Mouse (Mus musculus) testis, adult 2 months (tissue): Measurements from ENCODE around the gene Kremen2. TPM values are rescaled to one million over a fixed set of nuclear protein-coding genes. Genes with fewer than 3 reads are reported as not detected.

Experiments
- H3K27ac ChIP-seq: fragments of 200-500 bp; 2 replicates; pipeline ENCODE4 v1.5.1; 2012; ENCODE audit warnings: low read depth, low read length; ENCODE audit not compliant: control insufficient read depth, insufficient read depth
- H3K27me3 ChIP-seq: fragments of 200-500 bp; 2 replicates; pipeline ENCODE4 v1.6.1; 2012; ENCODE audit warnings: mild to moderate bottlenecking, low read length, moderate library complexity; ENCODE audit not compliant: control insufficient read depth, insufficient read depth
- H3K36me3 ChIP-seq: fragments of 200-500 bp; 2 replicates; pipeline ENCODE4 v1.6.1; 2012; ENCODE audit warnings: mild to moderate bottlenecking, low read length; ENCODE audit not compliant: control insufficient read depth, insufficient read depth
- H3K4me1 ChIP-seq: fragments of 200-500 bp; 2 replicates; pipeline ENCODE4 v1.6.1; 2012; ENCODE audit warnings: low read length; ENCODE audit not compliant: control insufficient read depth, insufficient read depth
- H3K4me3 ChIP-seq: fragments of 200-500 bp; 2 replicates; pipeline ENCODE4 v1.5.1; 2012; ENCODE audit warnings: low read depth, mild to moderate bottlenecking, low read length, moderate library complexity, mixed read lengths; ENCODE audit not compliant: control insufficient read depth
- CTCF ChIP-seq: fragments of 200-500 bp; IDR thresholded peaks from 2 replicates; pipeline ENCODE4 v1.5.1; 2012; ENCODE audit warnings: low read depth, mild to moderate bottlenecking, inconsistent platforms, low read length, moderate library complexity; ENCODE audit not compliant: control insufficient read depth, insufficient read depth, insufficient replicate concordance
- POLR2A ChIP-seq: fragments of 200-500 bp; IDR thresholded peaks from 2 replicates; pipeline ENCODE4 v1.6.1; 2012; ENCODE audit warnings: low read depth, mild to moderate bottlenecking, inconsistent platforms, low read length, moderate library complexity; ENCODE audit not compliant: control insufficient read depth
- polyA plus RNA-seq: library from polyadenylated mRNA; depleted of rRNA; stranded (reverse); fragments of >200 nt; gene quantifications from 2 replicates; pipeline ENCODE4 v1.2.3, GENCODE M21; 2012; rRNA removed

Gene Kremen2
- polyA plus RNA-seq, result 0.80 and 0.97 TPM in 2 replicates

DNA sequence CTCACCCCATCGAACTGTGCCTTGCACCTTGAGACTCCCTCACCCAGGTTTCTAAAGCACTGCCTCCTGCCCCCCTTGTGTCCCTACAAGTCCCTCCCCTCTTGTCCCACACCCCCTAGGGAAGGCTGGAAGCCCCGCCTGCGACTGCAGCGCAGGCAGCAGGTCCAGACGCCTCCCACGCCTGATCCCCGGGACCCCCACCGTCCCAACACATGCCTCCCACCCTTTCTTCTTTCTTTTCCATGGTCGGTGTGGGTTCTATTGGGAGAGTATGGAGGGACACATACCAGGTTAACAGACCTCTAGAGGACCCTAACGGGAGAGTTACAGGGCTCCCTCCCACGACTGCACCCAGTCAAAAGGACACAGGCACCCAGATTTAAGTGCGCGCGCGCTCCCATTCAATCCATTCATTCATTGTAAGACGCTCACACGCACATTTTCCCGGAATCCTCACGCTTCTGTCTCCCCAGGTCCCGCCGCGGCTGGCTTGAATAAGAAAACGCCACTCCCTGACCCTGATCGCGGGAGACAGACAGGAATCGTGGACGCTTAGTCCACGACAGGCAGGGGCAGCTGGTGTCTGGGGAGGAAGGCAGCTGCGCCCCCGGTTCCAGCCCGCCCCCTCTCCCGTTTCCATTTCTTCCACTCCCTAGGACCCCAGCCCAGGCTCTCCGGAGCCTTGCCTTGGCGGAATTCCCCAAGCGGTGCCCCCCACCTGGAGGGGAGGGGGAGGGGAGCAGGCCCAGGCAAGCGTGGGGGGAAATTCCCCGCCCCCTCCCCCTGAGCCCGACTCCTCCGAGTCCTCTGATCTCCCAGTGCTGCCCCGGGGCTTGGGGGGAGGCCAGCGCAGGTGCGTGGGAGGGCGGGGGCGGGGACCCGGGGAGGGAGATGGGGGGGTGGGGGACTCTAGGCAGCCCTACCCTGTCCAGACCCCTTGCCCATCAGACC is at the start of gene Kremen2:
Gene Kremen2, minus strand, starts transcription at position 533 of the 951 bp plus-strand sequence.
- Histone ChIP-seq H3K4me3 (peak within 1 kb of the TSS; percentile 30), H3K36me3 (no peaks in the 10 kb centered on the region), H3K4me1 (peaks cover 25% of the 10 kb centered on the region), H3K27ac (no peak within 1 kb of the TSS), H3K27me3 (0 out of 2 replicates have a peak, but pooled peaks cover under 1% of the 10 kb centered on the region)
- TF ChIP-seq CTCF (no peak), POLR2A (no peak)

GRCm38 (mm10) chr17:23795323-23795722 is 49.7 kb upstream of the Kremen2 start:
- Histone ChIP-seq H3K36me3 (no peaks in the 10 kb centered on the region), H3K27ac (no peak overlapping the region), H3K4me1 (peaks cover 5% of the 10 kb centered on the region), H3K4me3 (no peak overlapping the region), H3K27me3 (no peaks in the 10 kb centered on the region)
- TF ChIP-seq CTCF (no peak), POLR2A (no peak)

DNA sequence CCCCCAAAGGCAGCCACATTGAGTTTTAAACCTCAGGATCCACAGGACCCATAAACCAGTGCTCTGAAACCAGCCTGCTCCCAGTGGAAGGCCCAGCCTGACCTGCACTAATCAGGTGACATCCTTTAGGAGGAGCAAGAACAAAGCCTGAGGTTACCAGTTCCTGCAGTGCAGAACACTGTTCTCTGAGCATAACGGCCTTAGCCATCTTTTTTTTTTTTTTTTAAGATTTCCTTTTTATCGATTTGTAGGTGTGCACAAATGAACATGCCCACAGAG is 45.4 kb upstream of the Kremen2 start:
- Histone ChIP-seq H3K27ac (no peak overlapping the region), H3K27me3 (no peaks in the 10 kb centered on the region), H3K36me3 (no peaks in the 10 kb centered on the region), H3K4me3 (no peak overlapping the region), H3K4me1 (peaks cover 8% of the 10 kb centered on the region)
- no peak for TF ChIP-seq CTCF
- no peak for TF ChIP-seq POLR2A

DNA sequence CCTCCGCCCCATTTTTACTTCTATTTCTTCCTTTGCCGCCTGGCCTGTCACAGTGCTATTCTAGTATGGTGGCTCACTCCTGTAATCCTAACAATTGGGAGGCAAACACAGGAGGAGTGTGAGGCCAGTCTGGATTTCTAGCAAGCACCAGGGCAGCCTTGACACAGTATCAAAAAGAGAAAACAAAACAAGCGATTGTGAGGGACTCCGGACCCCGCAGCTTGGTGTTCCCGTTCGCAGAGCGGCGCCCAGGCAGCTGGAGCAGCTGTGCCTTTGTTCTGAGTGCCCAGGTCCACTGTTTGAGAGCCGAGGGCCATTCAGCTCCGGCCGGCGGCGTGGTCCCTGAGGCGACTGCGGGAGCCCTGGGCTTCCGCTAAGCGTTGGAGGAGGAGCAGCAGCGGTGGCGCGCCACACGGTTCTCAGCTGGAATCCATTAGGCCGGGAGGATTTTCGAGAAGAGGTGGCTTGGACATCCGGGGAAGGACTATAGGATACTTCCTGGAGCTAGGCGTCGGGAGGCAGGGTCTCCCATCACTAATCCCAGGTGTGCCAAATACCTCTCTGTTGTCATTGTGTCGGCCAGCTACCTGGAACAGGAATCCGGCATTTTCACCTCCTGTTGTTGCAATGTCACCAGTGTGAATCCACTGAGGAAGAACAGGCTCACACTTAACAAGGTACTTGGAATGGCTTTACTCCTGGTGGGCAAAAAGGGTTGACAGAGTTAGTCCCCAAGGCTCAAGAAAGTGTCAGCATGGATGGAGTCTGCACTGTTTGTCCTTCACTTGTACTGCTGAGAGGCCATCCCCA is 44.8 kb upstream of the Kremen2 start, which contains the start of gene Srrm2:
Gene Srrm2, plus strand, starts transcription at position 264 of the 810 bp plus-strand sequence.
- TF ChIP-seq CTCF (no peak), POLR2A (no peak)
- Histone ChIP-seq H3K27me3 (no peaks in the 10 kb centered on the region), H3K36me3 (no peaks in the 10 kb centered on the region), H3K27ac (peak within 1 kb of the TSS; percentile 32), H3K4me1 (peaks cover 11% of the 10 kb centered on the region), H3K4me3 (peak within 1 kb of the TSS; percentile 65)

- TF ChIP-seq CTCF, result no peak
- no peak for TF ChIP-seq POLR2A
- H3K36me3 ChIP-seq, result no peaks in the 10 kb centered on the region
- no peaks in the 10 kb centered on the region for H3K27me3 ChIP-seq
- H3K4me1 ChIP-seq, result peaks cover 14% of the 10 kb centered on the region
- no peak overlapping the region; the same call in 1 of the 2 replicates for H3K27ac ChIP-seq
- no peak overlapping the region; the same call in 1 of the 2 replicates for H3K4me3 ChIP-seq
These were observed 44.2 kb upstream of the Kremen2 start for GRCm38 (mm10) chr17:23789749-23790268.

DNA sequence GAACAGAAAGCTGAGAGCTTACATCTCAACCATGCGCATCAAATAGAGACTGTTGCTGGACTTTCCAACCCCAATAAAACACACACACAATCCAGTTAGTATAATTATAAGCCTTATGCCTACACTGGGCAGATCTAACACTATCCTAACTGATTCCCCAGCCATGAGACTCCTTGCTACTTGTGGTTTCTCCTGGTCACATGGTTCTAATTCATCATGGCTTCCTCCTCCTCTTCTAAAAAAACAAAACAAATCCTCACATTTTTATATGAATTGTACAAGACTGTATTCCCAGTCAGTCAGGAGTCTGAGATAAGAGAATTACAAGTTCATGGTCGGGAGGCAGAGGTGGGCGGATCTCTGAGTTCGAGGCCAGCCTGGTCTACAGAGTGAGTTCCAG is 43.3 kb upstream of the Kremen2 start:
- Histone ChIP-seq H3K4me3 (no peak overlapping the region), H3K4me1 (peaks cover 14% of the 10 kb centered on the region), H3K36me3 (no peaks in the 10 kb centered on the region), H3K27ac (no peak overlapping the region), H3K27me3 (no peaks in the 10 kb centered on the region)
- TF ChIP-seq CTCF (no peak), POLR2A (no peak)

DNA sequence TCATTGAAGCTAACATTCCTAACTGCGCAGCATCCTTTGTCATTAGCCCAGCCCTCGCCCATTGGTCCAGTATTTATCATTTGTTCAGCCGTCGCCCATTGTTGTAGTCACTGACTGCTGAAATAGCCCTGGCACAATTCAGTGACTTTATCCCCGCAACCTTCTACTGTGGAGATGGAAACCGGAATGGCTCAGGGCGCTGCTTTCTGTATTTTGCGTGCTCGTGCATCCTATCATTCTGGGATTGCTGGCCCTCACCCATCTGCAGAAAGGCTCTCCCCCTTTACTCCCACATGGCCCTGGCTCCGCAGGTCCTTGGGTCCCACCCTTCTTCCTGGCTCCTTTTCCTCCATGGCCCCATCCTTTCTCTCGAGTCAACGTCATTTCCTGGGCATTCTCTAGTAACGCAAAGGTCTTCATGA is 40.9 kb upstream of the Kremen2 start:
- Histone ChIP-seq H3K27me3 (no peaks in the 10 kb centered on the region), H3K4me3 (peak overlapping the region; percentile 14), H3K27ac (no peak overlapping the region), H3K36me3 (no peaks in the 10 kb centered on the region), H3K4me1 (peaks cover 14% of the 10 kb centered on the region)
- TF ChIP-seq POLR2A, result no peak
- TF ChIP-seq CTCF, result no peak
